Mouse (Mus musculus): ENCODE measurements around the gene Gm340. TPM values are rescaled to one million over a fixed set of nuclear protein-coding genes. Genes with fewer than 3 reads are reported as not detected.

The Gm340 gene
- polyA plus RNA-seq, 1 experiment from 2014 or later = 0.80 TPM

GRCm38 (mm10) chr19:41587431-41588222 is 5.5 kb downstream of the Gm340 start:
- Histone ChIP-seq H3K9ac (ENCODE audit: low read depth, low read length) (no peak overlapping the region), H3K36me3 (ENCODE audit: control insufficient read depth, insufficient read depth) (peaks cover 23% of the 10 kb centered on the region), H3K4me3 (ENCODE audit: low read depth, low read length) (no peak overlapping the region), H3K9me3 (ENCODE audit: control insufficient read depth) (no peaks in the 10 kb centered on the region), H3K27ac (ENCODE audit: low read depth, low read length) (no peak overlapping the region), H3K4me1 (replicated peaks; ENCODE audit: control insufficient read depth, insufficient read depth, low read length) (no peaks in the 10 kb centered on the region), H3K4me2 (replicated peaks; ENCODE audit: low read depth) (no peak overlapping the region), H3K27me3 (replicated peaks; ENCODE audit: control insufficient read depth, insufficient read depth, low read length) (no peaks in the 10 kb centered on the region)
- TF ChIP-seq CTCF (IDR thresholded peaks at IDR 0.05; ENCODE audit: low read depth) = no peak
- WGBS = 93% methylated on average over 20 of the region's 20 CpGs
- ATAC-seq = no peak

GRCm38 (mm10) chr19:41589026-41589425 is 6.9 kb downstream of the Gm340 start:
- Histone ChIP-seq H3K9ac (ENCODE audit: low read depth, low read length) (no peak overlapping the region), H3K9me3 (ENCODE audit: control insufficient read depth) (no peaks in the 10 kb centered on the region), H3K4me3 (ENCODE audit: low read depth, low read length) (no peak overlapping the region), H3K4me2 (replicated peaks; ENCODE audit: low read depth) (no peak overlapping the region), H3K36me3 (ENCODE audit: control insufficient read depth, insufficient read depth) (peaks cover 13% of the 10 kb centered on the region), H3K27ac (ENCODE audit: low read depth, low read length) (no peak overlapping the region), H3K4me1 (replicated peaks; ENCODE audit: control insufficient read depth, insufficient read depth, low read length) (no peaks in the 10 kb centered on the region), H3K27me3 (replicated peaks; ENCODE audit: control insufficient read depth, insufficient read depth, low read length) (no peaks in the 10 kb centered on the region)
- 86% methylated on average over 7 of the region's 7 CpGs for WGBS
- no peak for ATAC-seq
- no peak for TF ChIP-seq CTCF (IDR thresholded peaks at IDR 0.05; ENCODE audit: low read depth)

- Histone ChIP-seq H3K36me3 (ENCODE audit: control insufficient read depth, insufficient read depth) (peaks cover 6% of the 10 kb centered on the region; the same call in 1 of the 2 replicates), H3K27me3 (replicated peaks; ENCODE audit: control insufficient read depth, insufficient read depth, low read length) (no peaks in the 10 kb centered on the region), H3K4me2 (replicated peaks; ENCODE audit: low read depth) (no peak overlapping the region), H3K4me1 (replicated peaks; ENCODE audit: control insufficient read depth, insufficient read depth, low read length) (no peaks in the 10 kb centered on the region), H3K9ac (ENCODE audit: low read depth, low read length) (no peak overlapping the region), H3K9me3 (ENCODE audit: control insufficient read depth) (no peaks in the 10 kb centered on the region), H3K27ac (ENCODE audit: low read depth, low read length) (no peak overlapping the region), H3K4me3 (ENCODE audit: low read depth, low read length) (no peak overlapping the region)
- 84% methylated on average over 8 of the region's 8 CpGs for WGBS
- TF ChIP-seq CTCF (IDR thresholded peaks at IDR 0.05; ENCODE audit: low read depth) = no peak
- ATAC-seq = no peak
Measured at GRCm38 (mm10) chr19:41589681-41590080, 7.5 kb downstream of the Gm340 start.

DNA sequence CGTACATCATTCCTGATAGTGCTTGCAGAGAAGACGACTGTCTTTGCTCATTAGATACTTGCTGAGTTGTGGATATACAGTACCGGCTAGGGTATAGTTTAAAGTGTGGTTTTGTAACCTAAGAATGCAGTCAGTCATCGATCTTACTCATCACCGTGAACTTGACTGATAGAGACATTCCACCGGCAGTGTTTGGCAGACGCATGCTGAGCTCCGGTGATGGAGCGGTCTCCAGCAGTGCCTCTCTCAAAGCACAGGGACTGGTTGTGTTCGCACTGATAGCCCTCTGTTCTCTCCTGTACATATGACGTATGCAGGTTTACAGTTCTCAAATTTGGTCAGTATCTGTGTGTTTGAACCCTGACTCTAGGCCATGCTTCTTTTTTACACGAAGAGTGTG is 9.6 kb downstream of the Gm340 start:
- no peak for TF ChIP-seq CTCF (IDR thresholded peaks at IDR 0.05; ENCODE audit: low read depth)
- Histone ChIP-seq H3K9ac (ENCODE audit: low read depth, low read length) (no peak overlapping the region), H3K27ac (ENCODE audit: low read depth, low read length) (no peak overlapping the region), H3K27me3 (replicated peaks; ENCODE audit: control insufficient read depth, insufficient read depth, low read length) (no peaks in the 10 kb centered on the region), H3K4me2 (replicated peaks; ENCODE audit: low read depth) (no peak overlapping the region), H3K9me3 (ENCODE audit: control insufficient read depth) (no peaks in the 10 kb centered on the region), H3K4me1 (replicated peaks; ENCODE audit: control insufficient read depth, insufficient read depth, low read length) (no peaks in the 10 kb centered on the region), H3K4me3 (ENCODE audit: low read depth, low read length) (no peak overlapping the region), H3K36me3 (ENCODE audit: control insufficient read depth, insufficient read depth) (no peaks in the 10 kb centered on the region; the same call in 1 of the 2 replicates)
- ATAC-seq = no peak
- 74% methylated on average over 12 of the region's 12 CpGs for WGBS

- H3K36me3 ChIP-seq (ENCODE audit: control insufficient read depth, insufficient read depth) = no peaks in the 10 kb centered on the region
- no peak overlapping the region for H3K4me2 ChIP-seq (replicated peaks; ENCODE audit: low read depth)
- H3K27ac ChIP-seq (ENCODE audit: low read depth, low read length) = no peak overlapping the region
- TF ChIP-seq CTCF (IDR thresholded peaks at IDR 0.05; ENCODE audit: low read depth) = no peak
- ATAC-seq = no peak
- no peaks in the 10 kb centered on the region for H3K9me3 ChIP-seq (ENCODE audit: control insufficient read depth)
- H3K4me1 ChIP-seq (replicated peaks; ENCODE audit: control insufficient read depth, insufficient read depth, low read length) = no peaks in the 10 kb centered on the region
- no peak overlapping the region for H3K9ac ChIP-seq (ENCODE audit: low read depth, low read length)
- 79% methylated on average over 6 of the region's 6 CpGs for WGBS
- H3K4me3 ChIP-seq (ENCODE audit: low read depth, low read length) = no peak overlapping the region
- H3K27me3 ChIP-seq (replicated peaks; ENCODE audit: control insufficient read depth, insufficient read depth, low read length) = no peaks in the 10 kb centered on the region
Measured at GRCm38 (mm10) chr19:41597170-41597894, 15.2 kb downstream of the Gm340 start.

DNA sequence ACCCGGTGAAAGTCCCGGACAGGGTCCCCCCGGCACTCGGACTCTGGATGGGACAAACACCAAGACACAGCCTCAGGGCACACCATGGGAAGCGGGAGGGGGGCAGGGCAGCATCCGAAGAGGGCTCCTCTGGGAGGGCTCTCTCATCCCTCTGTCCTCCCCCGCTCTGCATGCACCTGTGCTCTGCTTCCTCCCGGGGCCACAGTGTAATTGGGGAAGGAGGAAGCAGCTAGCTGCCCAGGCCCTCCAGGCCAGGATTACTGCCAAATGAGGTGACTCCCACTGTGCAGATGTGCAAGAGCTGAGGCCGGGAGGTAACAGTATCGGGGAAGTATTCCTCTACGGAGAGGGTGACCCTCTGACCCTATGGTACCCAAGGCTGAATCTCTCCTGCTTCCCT is 18.5 kb downstream of the Gm340 start:
- no peak overlapping the region for H3K9ac ChIP-seq (ENCODE audit: low read depth, low read length)
- H3K4me1 ChIP-seq (replicated peaks; ENCODE audit: control insufficient read depth, insufficient read depth, low read length) = 0 out of 2 replicates have a peak, but pooled peaks cover 4% of the 10 kb centered on the region
- H3K4me3 ChIP-seq (ENCODE audit: low read depth, low read length) = no peak overlapping the region
- no peaks in the 10 kb centered on the region for H3K9me3 ChIP-seq (ENCODE audit: control insufficient read depth)
- 74% methylated on average over 11 of the region's 11 CpGs for WGBS
- no peak for ATAC-seq
- no peak overlapping the region for H3K27ac ChIP-seq (ENCODE audit: low read depth, low read length)
- H3K4me2 ChIP-seq (replicated peaks; ENCODE audit: low read depth) = no peak overlapping the region
- no peaks in the 10 kb centered on the region for H3K27me3 ChIP-seq (replicated peaks; ENCODE audit: control insufficient read depth, insufficient read depth, low read length)
- TF ChIP-seq CTCF (IDR thresholded peaks at IDR 0.05; ENCODE audit: low read depth) = no peak
- H3K36me3 ChIP-seq (ENCODE audit: control insufficient read depth, insufficient read depth) = no peaks in the 10 kb centered on the region
